Mouse (Mus musculus): Measurements from ENCODE around the gene Gm38392. TPM values are rescaled to one million over a fixed set of nuclear protein-coding genes. Genes with fewer than 3 reads are reported as not detected.
A peak's percentile ranks its signal among the peaks of the same experiment; 100 is the strongest.

The Gm38392 gene
- total RNA-seq, 2 experiments from 2014 or later = not detected

GRCm38 (mm10) chr3:88216534-88217326, 70.3 kb downstream of the Gm38392 start:
- ATAC-seq (ENCODE audit: poor library complexity, severe bottlenecking) = no peak

GRCm38 (mm10) chr3:88216116-88216515, 70.9 kb downstream of the Gm38392 start:
- no peak for ATAC-seq (ENCODE audit: poor library complexity, severe bottlenecking)

GRCm38 (mm10) chr3:88215553-88216004, 71.4 kb downstream of the Gm38392 start:
- peak; percentile 24; the same call in 1 of the 2 replicates for ATAC-seq (ENCODE audit: poor library complexity, severe bottlenecking)

GRCm38 (mm10) chr3:88214971-88215552, 71.9 kb downstream of the Gm38392 start:
- peak; percentile 47 for ATAC-seq (ENCODE audit: poor library complexity, severe bottlenecking)

- ATAC-seq (ENCODE audit: poor library complexity, severe bottlenecking) = no peak
Observed at GRCm38 (mm10) chr3:88214197-88214938, 72.6 kb downstream of the Gm38392 start.

GRCm38 (mm10) chr3:88213019-88213418, 74.0 kb downstream of the Gm38392 start:
- no peak for ATAC-seq (ENCODE audit: poor library complexity, severe bottlenecking)

GRCm38 (mm10) chr3:88212356-88212755, 74.7 kb downstream of the Gm38392 start:
- ATAC-seq (ENCODE audit: poor library complexity, severe bottlenecking) = no peak

- ATAC-seq (ENCODE audit: poor library complexity, severe bottlenecking) = no peak
Observed at GRCm38 (mm10) chr3:88210918-88211317, 76.1 kb downstream of the Gm38392 start.

- ATAC-seq (ENCODE audit: poor library complexity, severe bottlenecking) = no peak
Observed at GRCm38 (mm10) chr3:88210121-88210520, 76.9 kb downstream of the Gm38392 start.

- ATAC-seq (ENCODE audit: poor library complexity, severe bottlenecking) = no peak
Observed at GRCm38 (mm10) chr3:88209306-88209705, 77.7 kb downstream of the Gm38392 start.

GRCm38 (mm10) chr3:88208226-88208720, 78.7 kb downstream of the Gm38392 start:
- no peak for ATAC-seq (ENCODE audit: poor library complexity, severe bottlenecking)

GRCm38 (mm10) chr3:88207451-88208100, 79.4 kb downstream of the Gm38392 start:
- no peak for ATAC-seq (ENCODE audit: poor library complexity, severe bottlenecking)

GRCm38 (mm10) chr3:88206901-88207371, 80.1 kb downstream of the Gm38392 start:
- no peak for ATAC-seq (ENCODE audit: poor library complexity, severe bottlenecking)

- ATAC-seq (ENCODE audit: poor library complexity, severe bottlenecking) = no peak
Observed at GRCm38 (mm10) chr3:88206500-88206899, 80.5 kb downstream of the Gm38392 start.

- ATAC-seq (ENCODE audit: poor library complexity, severe bottlenecking) = no peak
Observed at GRCm38 (mm10) chr3:88205563-88206491, 81.2 kb downstream of the Gm38392 start.

- ATAC-seq (ENCODE audit: poor library complexity, severe bottlenecking) = no peak
Observed at GRCm38 (mm10) chr3:88205176-88205562, 81.8 kb downstream of the Gm38392 start.

- no peak for ATAC-seq (ENCODE audit: poor library complexity, severe bottlenecking)
Observed at GRCm38 (mm10) chr3:88204751-88205150, 82.3 kb downstream of the Gm38392 start.

- no peak for ATAC-seq (ENCODE audit: poor library complexity, severe bottlenecking)
Observed at GRCm38 (mm10) chr3:88203999-88204700, 82.9 kb downstream of the Gm38392 start.

- ATAC-seq (ENCODE audit: poor library complexity, severe bottlenecking) = no peak
Observed at GRCm38 (mm10) chr3:88203456-88203855, 83.6 kb downstream of the Gm38392 start.
